Mouse (Mus musculus): ENCODE measurements around the gene Tbpl2. TPM values are rescaled to one million over a fixed set of nuclear protein-coding genes. Genes with fewer than 3 reads are reported as not detected.

The Tbpl2 gene
- total and polyA plus RNA-seq, 2 experiments from 2014 or later, result not detected

- WGBS, result 34% methylated on average over 7 of the region's 7 CpGs
- Histone ChIP-seq H3K4me2 (ENCODE audit: low read depth, low read length, poor library complexity, severe bottlenecking) (peak within 1 kb of the TSS; percentile 61), H3K9me3 (ENCODE audit: low read length) (no peaks in the 10 kb centered on the region), H3K9ac (replicated peaks; ENCODE audit: low read length, poor library complexity, severe bottlenecking) (peak within 1 kb of the TSS; percentile 54), H3K4me1 (ENCODE audit: insufficient read depth, low read length) (no peaks in the 10 kb centered on the region), H3K4me3 (ENCODE audit: low read depth, low read length) (peak within 1 kb of the TSS; percentile 45), H3K27ac (ENCODE audit: low read depth, low read length) (peak within 1 kb of the TSS; percentile 78), H3K36me3 (ENCODE audit: insufficient read depth, low read length) (no peaks in the 10 kb centered on the region), H3K27me3 (ENCODE audit: insufficient read depth, low read length) (no peaks in the 10 kb centered on the region)
- DNase-seq (ENCODE audit: low spot score), result no peak
- no peak for ATAC-seq (ENCODE audit: low FRiP score)
- no peak for TF ChIP-seq CTCF (IDR thresholded peaks at IDR 0.05)
Measured at GRCm38 (mm10) chr2:24049344-24049990, 46.9 kb downstream of the Tbpl2 start, which contains the start of gene Hnmt. Gene Hnmt, minus strand, starts transcription at chr2:24049394.

- Histone ChIP-seq H3K4me1 (ENCODE audit: insufficient read depth, low read length) (no peaks in the 10 kb centered on the region), H3K9me3 (ENCODE audit: low read length) (no peaks in the 10 kb centered on the region), H3K4me2 (ENCODE audit: low read depth, low read length, poor library complexity, severe bottlenecking) (peak overlapping the region; percentile 61), H3K9ac (replicated peaks; ENCODE audit: low read length, poor library complexity, severe bottlenecking) (peak overlapping the region; percentile 54), H3K36me3 (ENCODE audit: insufficient read depth, low read length) (no peaks in the 10 kb centered on the region), H3K27ac (ENCODE audit: low read depth, low read length) (peak overlapping the region; percentile 78), H3K4me3 (ENCODE audit: low read depth, low read length) (peak overlapping the region; percentile 45), H3K27me3 (ENCODE audit: insufficient read depth, low read length) (no peaks in the 10 kb centered on the region)
- peak; percentile 75 for DNase-seq (ENCODE audit: low spot score)
- whole genome bisulfite sequencing, result 4% methylated on average over 16 of the region's 16 CpGs
- peak; percentile 93 for ATAC-seq (ENCODE audit: low FRiP score)
- no peak for TF ChIP-seq CTCF (IDR thresholded peaks at IDR 0.05)
Measured at GRCm38 (mm10) chr2:24048480-24049097, 47.8 kb downstream of the Tbpl2 start.

GRCm38 (mm10) chr2:24047551-24048479, 48.6 kb downstream of the Tbpl2 start:
- H3K36me3 ChIP-seq (ENCODE audit: insufficient read depth, low read length), result no peaks in the 10 kb centered on the region
- WGBS, result 15% methylated on average over 6 of the region's 6 CpGs
- ATAC-seq (ENCODE audit: low FRiP score) (peak; percentile 38; the same call in 1 of the 2 replicates), DNase-seq (ENCODE audit: low spot score) (peak; percentile 2)
- TF ChIP-seq CTCF (IDR thresholded peaks at IDR 0.05), result no peak
- H3K9me3 ChIP-seq (ENCODE audit: low read length), result no peaks in the 10 kb centered on the region
- peak overlapping the region; percentile 78; the same call in 1 of the 2 replicates for H3K27ac ChIP-seq (ENCODE audit: low read depth, low read length)
- H3K4me1 ChIP-seq (ENCODE audit: insufficient read depth, low read length), result no peaks in the 10 kb centered on the region
- H3K4me2 ChIP-seq (ENCODE audit: low read depth, low read length, poor library complexity, severe bottlenecking), result peak overlapping the region; percentile 61
- peak overlapping the region; percentile 54 for H3K9ac ChIP-seq (replicated peaks; ENCODE audit: low read length, poor library complexity, severe bottlenecking)
- no peaks in the 10 kb centered on the region for H3K27me3 ChIP-seq (ENCODE audit: insufficient read depth, low read length)
- peak overlapping the region; percentile 45 for H3K4me3 ChIP-seq (ENCODE audit: low read depth, low read length)

GRCm38 (mm10) chr2:24042901-24043300, 53.5 kb downstream of the Tbpl2 start:
- Histone ChIP-seq H3K36me3 (ENCODE audit: insufficient read depth, low read length) (no peaks in the 10 kb centered on the region), H3K27ac (ENCODE audit: low read depth, low read length) (no peak overlapping the region), H3K9me3 (ENCODE audit: low read length) (no peaks in the 10 kb centered on the region), H3K27me3 (ENCODE audit: insufficient read depth, low read length) (no peaks in the 10 kb centered on the region), H3K4me1 (ENCODE audit: insufficient read depth, low read length) (no peaks in the 10 kb centered on the region), H3K4me2 (ENCODE audit: low read depth, low read length, poor library complexity, severe bottlenecking) (no peak overlapping the region), H3K9ac (replicated peaks; ENCODE audit: low read length, poor library complexity, severe bottlenecking) (no peak overlapping the region), H3K4me3 (ENCODE audit: low read depth, low read length) (no peak overlapping the region)
- DNase-seq (ENCODE audit: low spot score), result no peak
- WGBS, result 83% methylated on average over 1 of the region's 1 CpGs
- TF ChIP-seq CTCF (IDR thresholded peaks at IDR 0.05), result no peak
- no peak for ATAC-seq (ENCODE audit: low FRiP score)

- no peaks in the 10 kb centered on the region for H3K36me3 ChIP-seq (ENCODE audit: insufficient read depth, low read length)
- ATAC-seq (ENCODE audit: low FRiP score) (no peak), DNase-seq (ENCODE audit: low spot score) (no peak)
- no peaks in the 10 kb centered on the region for H3K9me3 ChIP-seq (ENCODE audit: low read length)
- H3K27ac ChIP-seq (ENCODE audit: low read depth, low read length), result no peak overlapping the region
- no peak overlapping the region for H3K4me2 ChIP-seq (ENCODE audit: low read depth, low read length, poor library complexity, severe bottlenecking)
- H3K4me1 ChIP-seq (ENCODE audit: insufficient read depth, low read length), result no peaks in the 10 kb centered on the region
- H3K27me3 ChIP-seq (ENCODE audit: insufficient read depth, low read length), result no peaks in the 10 kb centered on the region
- H3K9ac ChIP-seq (replicated peaks; ENCODE audit: low read length, poor library complexity, severe bottlenecking), result no peak overlapping the region
- no peak overlapping the region for H3K4me3 ChIP-seq (ENCODE audit: low read depth, low read length)
- TF ChIP-seq CTCF (IDR thresholded peaks at IDR 0.05), result no peak
- WGBS, result 83% methylated on average over 1 of the region's 1 CpGs
Measured at GRCm38 (mm10) chr2:24040531-24040930, 55.9 kb downstream of the Tbpl2 start.

Other genes with a start within 250 kb of the Tbpl2 start
- 16.1 and 19.7 TPM in 2 replicates for gene Hnmt, start 47.2 kb downstream of the Tbpl2 start, total RNA-seq (2014; rRNA removed)
- gene Hnmt, start 47.2 kb downstream of the Tbpl2 start, polyA plus RNA-seq (2015; fragmentation: Nextera tagmentation; extraction: Ambion mirVana), result 22.9 and 27.9 TPM in 2 replicates
- not detected in 2 replicates for gene Il1f8, start 56.6 kb upstream of the Tbpl2 start, total RNA-seq (2014; rRNA removed)
- not detected in 2 replicates for gene Il1f8, start 56.6 kb upstream of the Tbpl2 start, polyA plus RNA-seq (2015; fragmentation: Nextera tagmentation; extraction: Ambion mirVana)
- not detected in 2 replicates for gene Il1f9, start 89.9 kb upstream of the Tbpl2 start, total RNA-seq (2014; rRNA removed)
- not detected in 2 replicates for gene Il1f9, start 89.9 kb upstream of the Tbpl2 start, polyA plus RNA-seq (2015; fragmentation: Nextera tagmentation; extraction: Ambion mirVana)
- gene Il1f6, start 118.8 kb upstream of the Tbpl2 start, total RNA-seq (2014; rRNA removed), result not detected in 2 replicates
- gene Il1f6, start 118.8 kb upstream of the Tbpl2 start, polyA plus RNA-seq (2015; fragmentation: Nextera tagmentation; extraction: Ambion mirVana), result not detected in 2 replicates
- 0.55 TPM in 1 of 2 replicates, not detected in the other for gene Il1f5, start 180.4 kb upstream of the Tbpl2 start, total RNA-seq (2014; rRNA removed)
- gene Il1f5, start 180.4 kb upstream of the Tbpl2 start, polyA plus RNA-seq (2015; fragmentation: Nextera tagmentation; extraction: Ambion mirVana), result not detected in 2 replicates
- not detected in 2 replicates for gene Il1f10, start 194.6 kb upstream of the Tbpl2 start, total RNA-seq (2014; rRNA removed)
- not detected in 2 replicates for gene Il1f10, start 194.6 kb upstream of the Tbpl2 start, polyA plus RNA-seq (2015; fragmentation: Nextera tagmentation; extraction: Ambion mirVana)
- gene Il1rn, start 240.3 kb upstream of the Tbpl2 start, total RNA-seq (2014; rRNA removed), result 0.60 TPM in 1 of 2 replicates, not detected in the other
- 0.07 and 0.25 TPM in 2 replicates for gene Il1rn, start 240.3 kb upstream of the Tbpl2 start, polyA plus RNA-seq (2015; fragmentation: Nextera tagmentation; extraction: Ambion mirVana)

Data from midbrain, postnatal 0 days (tissue).